Mouse (Mus musculus): ENCODE measurements at regions not wholly inside any gene's neighbourhood (a gene's known extent, or its start where the extent isn't known, plus 50 kb on each side); places are given as distances from the start of the nearest gene placed in this dataset.

GRCm38 (mm10) chr5:149338016-149338696 is 73.4 kb upstream of the Medag start:
- peak; percentile 79 for DNase-seq (ENCODE audit: low read depth, low spot score)

GRCm38 (mm10) chr5:149338697-149339078 is 72.9 kb upstream of the Medag start:
- DNase-seq (ENCODE audit: low read depth, low spot score) = peak; percentile 63

GRCm38 (mm10) chr5:149340361-149340760 is 71.2 kb upstream of the Medag start:
- peak; percentile 59 for DNase-seq (ENCODE audit: low read depth, low spot score)

- DNase-seq (ENCODE audit: low read depth, low spot score) = no peak
Observed at GRCm38 (mm10) chr5:149341461-149341860, 70.1 kb upstream of the Medag start.

- no peak for DNase-seq (ENCODE audit: low read depth, low spot score)
Observed at GRCm38 (mm10) chr5:149343610-149344527, 67.7 kb upstream of the Medag start.

GRCm38 (mm10) chr5:149344528-149344855 is 67.1 kb upstream of the Medag start:
- DNase-seq (ENCODE audit: low read depth, low spot score) = no peak

GRCm38 (mm10) chr5:149345161-149345560 is 66.4 kb upstream of the Medag start:
- DNase-seq (ENCODE audit: low read depth, low spot score) = no peak

- DNase-seq (ENCODE audit: low read depth, low spot score) = no peak
Observed at GRCm38 (mm10) chr5:149349685-149350084, 61.9 kb upstream of the Medag start.

- peak; percentile 73 for DNase-seq (ENCODE audit: low read depth, low spot score)
Observed at GRCm38 (mm10) chr5:149353039-149353655, 58.4 kb upstream of the Medag start.

- no peak for DNase-seq (ENCODE audit: low read depth, low spot score)
Observed at GRCm38 (mm10) chr5:149354448-149355115, 57.0 kb upstream of the Medag start.

GRCm38 (mm10) chr5:149355131-149355530 is 56.4 kb upstream of the Medag start:
- DNase-seq (ENCODE audit: low read depth, low spot score) = no peak

- no peak for DNase-seq (ENCODE audit: low read depth, low spot score)
Observed at GRCm38 (mm10) chr5:149356970-149357369, 54.6 kb upstream of the Medag start.
